Mouse (Mus musculus) heart, embryonic 12.5 days (tissue): ENCODE data around the gene Orm2. TPM values are rescaled to one million over a fixed set of nuclear protein-coding genes. Genes with fewer than 3 reads are reported as not detected.
"Not testable (repeated sequence)": the region's sequence is repeated elsewhere in the genome, so short reads cannot be mapped to it uniquely, and the experiment has no call there.

Source experiments
- ATAC-seq: fragments of 200-750 bp; cut with Nextera tagmentation; 2 replicates; pipeline ENCODE4 v1.8.0; 2017; ENCODE audit warnings: moderate TSS enrichment, moderate library complexity; ENCODE audit not compliant: insufficient number of reproducible peaks, low FRiP score
- H3K27ac ChIP-seq: fragments of 300-500 bp; sonication (generic); 2 replicates; pipeline ENCODE4 v1.5.1; 2016; ENCODE audit warnings: mild to moderate bottlenecking, moderate library complexity; ENCODE audit not compliant: poor library complexity, severe bottlenecking
- H3K27me3 ChIP-seq: fragments of 300-500 bp; sonication (generic); replicated peaks from 2 replicates; pipeline ENCODE4 v1.6.1; 2016; ENCODE audit warnings: mild to moderate bottlenecking, moderate library complexity
- H3K36me3 ChIP-seq: fragments of 300-500 bp; sonication (generic); 2 replicates; pipeline ENCODE4 v1.6.1; 2016; ENCODE audit warnings: mild to moderate bottlenecking, moderate library complexity
- H3K4me1 ChIP-seq: fragments of 300-500 bp; sonication (generic); replicated peaks from 2 replicates; pipeline ENCODE4 v1.6.1; 2016; ENCODE audit warnings: mild to moderate bottlenecking
- H3K4me2 ChIP-seq: fragments of 300-500 bp; sonication (generic); 2 replicates; pipeline ENCODE4 v1.6.1; 2016; ENCODE audit warnings: mild to moderate bottlenecking, moderate library complexity
- H3K4me3 ChIP-seq: fragments of 300-500 bp; sonication (generic); 2 replicates; pipeline ENCODE4 v1.5.1; 2016; ENCODE audit warnings: mild to moderate bottlenecking
- H3K9ac ChIP-seq: fragments of 300-500 bp; sonication (generic); 2 replicates; pipeline ENCODE4 v1.6.1; 2016; ENCODE audit warnings: mild to moderate bottlenecking, moderate library complexity
- H3K9me3 ChIP-seq: fragments of 300-500 bp; sonication (generic); replicated peaks from 2 replicates; pipeline ENCODE4 v1.6.1; 2016; ENCODE audit warnings: mild to moderate bottlenecking, moderate library complexity
- WGBS: fragments of 180-500 bp; shearing (Covaris S2); methylation state at CpG from one replicate; pipeline ENCODE4 v1.1.7; 2016; 5-methylcytosine and 5-hydroxymethylcytosine counted together
- polyA plus RNA-seq: library from polyadenylated mRNA; unstranded; fragments of >200 nt; fragmentation: Nextera tagmentation; extraction: Ambion mirVana; gene quantifications from 2 replicates; pipeline ENCODE4 v1.2.1, GENCODE M21; 2016

Gene Orm2
- not detected in 2 replicates for polyA plus RNA-seq

- no peak within 1 kb of the TSS for H3K4me3 ChIP-seq
- H3K9ac ChIP-seq: no peak within 1 kb of the TSS
- no peak within 1 kb of the TSS for H3K4me2 ChIP-seq
- no peaks in the 10 kb centered on the region for H3K36me3 ChIP-seq
- no peaks in the 10 kb centered on the region for H3K27me3 ChIP-seq
- WGBS: 90% methylated on average over 5 of the region's 5 CpGs
- no peaks in the 10 kb centered on the region for H3K4me1 ChIP-seq
- no peak within 1 kb of the TSS for H3K27ac ChIP-seq
- no peaks in the 10 kb centered on the region for H3K9me3 ChIP-seq
- ATAC-seq: no peak
These were observed at the start of gene Orm2 for GRCm38 (mm10) chr4:63362150-63362549. Gene Orm2, plus strand, starts transcription at chr4:63362449.

GRCm38 (mm10) chr4:63314063-63314462, 48.2 kb upstream of the Orm2 start:
- Histone ChIP-seq H3K27ac (no peak overlapping the region), H3K4me2 (no peak overlapping the region), H3K4me3 (no peak overlapping the region), H3K9ac (no peak overlapping the region), H3K36me3 (no peaks in the 10 kb centered on the region), H3K4me1 (peaks cover 21% of the 10 kb centered on the region), H3K27me3 (0 out of 2 replicates have a peak, but pooled peaks cover 4% of the 10 kb centered on the region), H3K9me3 (no peaks in the 10 kb centered on the region)
- ATAC-seq: no peak
- WGBS: 73% methylated on average over 5 of the region's 5 CpGs

- H3K27ac ChIP-seq: no peak overlapping the region
- H3K4me2 ChIP-seq: no peak overlapping the region
- H3K4me1 ChIP-seq: peaks cover 5% of the 10 kb centered on the region; the same call in 1 of the 2 replicates
- no peak overlapping the region for H3K9ac ChIP-seq
- 0 out of 2 replicates have a peak, but pooled peaks cover 4% of the 10 kb centered on the region for H3K27me3 ChIP-seq
- H3K9me3 ChIP-seq: no peaks in the 10 kb centered on the region
- H3K36me3 ChIP-seq: peaks cover 3% of the 10 kb centered on the region; the same call in 1 of the 2 replicates
- WGBS: 52% methylated on average over 9 of the region's 9 CpGs
- H3K4me3 ChIP-seq: no peak overlapping the region
- ATAC-seq: peak; percentile 25; the same call in 1 of the 2 replicates
These were observed 46.0 kb upstream of the Orm2 start for GRCm38 (mm10) chr4:63316076-63316746.

- not testable (repeated sequence) for H3K9ac ChIP-seq, H3K4me2 ChIP-seq, ATAC-seq, H3K27ac ChIP-seq, H3K9me3 ChIP-seq, H3K4me1 ChIP-seq, H3K27me3 ChIP-seq, H3K4me3 ChIP-seq
- peaks cover 31% of the 10 kb centered on the region for H3K36me3 ChIP-seq
- 14% methylated on average over 3 of the region's 3 CpGs for WGBS
These were observed 42.7 kb upstream of the Orm2 start for GRCm38 (mm10) chr4:63319566-63319965.

- Histone ChIP-seq H3K9ac (no peak overlapping the region), H3K27ac (no peak overlapping the region), H3K9me3 (no peaks in the 10 kb centered on the region), H3K36me3 (peaks cover 34% of the 10 kb centered on the region), H3K4me3 (no peak overlapping the region), H3K4me1 (no peaks in the 10 kb centered on the region), H3K4me2 (no peak overlapping the region), H3K27me3 (0 out of 2 replicates have a peak, but pooled peaks cover under 1% of the 10 kb centered on the region)
- WGBS: 68% methylated on average over 8 of the region's 8 CpGs
- no peak for ATAC-seq
These were observed 38.9 kb upstream of the Orm2 start for GRCm38 (mm10) chr4:63323275-63323815.

GRCm38 (mm10) chr4:63333403-63333802, 28.8 kb upstream of the Orm2 start:
- no peaks in the 10 kb centered on the region for H3K4me1 ChIP-seq
- H3K27me3 ChIP-seq: no peaks in the 10 kb centered on the region
- ATAC-seq: no peak
- no peak overlapping the region for H3K4me2 ChIP-seq
- H3K36me3 ChIP-seq: peaks cover 17% of the 10 kb centered on the region
- no peak overlapping the region for H3K27ac ChIP-seq
- H3K4me3 ChIP-seq: no peak overlapping the region
- WGBS: 85% methylated on average over 4 of the region's 4 CpGs
- H3K9me3 ChIP-seq: no peaks in the 10 kb centered on the region
- H3K9ac ChIP-seq: no peak overlapping the region

- no peak for ATAC-seq
- H3K27ac ChIP-seq: no peak overlapping the region
- H3K9ac ChIP-seq: no peak overlapping the region
- no peaks in the 10 kb centered on the region for H3K4me1 ChIP-seq
- no peak overlapping the region for H3K4me3 ChIP-seq
- H3K9me3 ChIP-seq: no peaks in the 10 kb centered on the region
- 54% methylated on average over 3 of the region's 3 CpGs for WGBS
- H3K4me2 ChIP-seq: no peak overlapping the region
- H3K27me3 ChIP-seq: no peaks in the 10 kb centered on the region
- no peaks in the 10 kb centered on the region for H3K36me3 ChIP-seq
These were observed 23.7 kb upstream of the Orm2 start for GRCm38 (mm10) chr4:63338414-63339076.

- H3K36me3 ChIP-seq: no peaks in the 10 kb centered on the region
- no peak overlapping the region for H3K4me2 ChIP-seq
- H3K9ac ChIP-seq: no peak overlapping the region
- 59% methylated on average over 4 of the region's 4 CpGs for WGBS
- H3K27ac ChIP-seq: no peak overlapping the region
- no peak overlapping the region for H3K4me3 ChIP-seq
- ATAC-seq: no peak
- no peaks in the 10 kb centered on the region for H3K4me1 ChIP-seq
- no peaks in the 10 kb centered on the region for H3K9me3 ChIP-seq
- no peaks in the 10 kb centered on the region; the same call in 1 of the 2 replicates for H3K27me3 ChIP-seq
These were observed 19.8 kb upstream of the Orm2 start for GRCm38 (mm10) chr4:63342491-63342890.

GRCm38 (mm10) chr4:63343608-63344007, 18.6 kb upstream of the Orm2 start:
- no peaks in the 10 kb centered on the region for H3K9me3 ChIP-seq
- H3K27ac ChIP-seq: no peak overlapping the region
- 64% methylated on average over 3 of the region's 3 CpGs for WGBS
- H3K4me3 ChIP-seq: no peak overlapping the region
- no peaks in the 10 kb centered on the region for H3K4me1 ChIP-seq
- H3K9ac ChIP-seq: no peak overlapping the region
- H3K27me3 ChIP-seq: no peaks in the 10 kb centered on the region; the same call in 1 of the 2 replicates
- H3K4me2 ChIP-seq: no peak overlapping the region
- no peak for ATAC-seq
- no peaks in the 10 kb centered on the region for H3K36me3 ChIP-seq

- Histone ChIP-seq H3K4me2 (no peak within 1 kb of the TSS), H3K36me3 (no peaks in the 10 kb centered on the region), H3K9me3 (no peaks in the 10 kb centered on the region), H3K27me3 (no peaks in the 10 kb centered on the region; the same call in 1 of the 2 replicates), H3K4me3 (no peak within 1 kb of the TSS), H3K4me1 (no peaks in the 10 kb centered on the region), H3K9ac (no peak within 1 kb of the TSS), H3K27ac (no peak within 1 kb of the TSS)
- WGBS: 81% methylated on average over 8 of the region's 8 CpGs
- ATAC-seq: no peak
These were observed 18.0 kb upstream of the Orm2 start, which contains the start of gene Orm1 for GRCm38 (mm10) chr4:63344295-63344694. Gene Orm1, plus strand, starts transcription at chr4:63344560.

- no peak overlapping the region for H3K27ac ChIP-seq
- H3K4me1 ChIP-seq: no peaks in the 10 kb centered on the region
- H3K9me3 ChIP-seq: no peaks in the 10 kb centered on the region
- H3K4me3 ChIP-seq: no peak overlapping the region
- no peaks in the 10 kb centered on the region for H3K36me3 ChIP-seq
- no peak for ATAC-seq
- H3K4me2 ChIP-seq: no peak overlapping the region
- no peak overlapping the region for H3K9ac ChIP-seq
- no peaks in the 10 kb centered on the region; the same call in 1 of the 2 replicates for H3K27me3 ChIP-seq
These were observed 17.0 kb upstream of the Orm2 start for GRCm38 (mm10) chr4:63345261-63345660.
